Mouse (Mus musculus) cortical plate, adult 2 months (tissue): Measurements from ENCODE around the gene Gm10663.

Source experiments
- CTCF ChIP-seq: fragments of 200-500 bp; IDR thresholded peaks from 2 replicates; pipeline ENCODE4 v1.5.1; 2011; ENCODE audit warnings: mild to moderate bottlenecking, control low read depth, low read length; ENCODE audit not compliant: insufficient read depth; ENCODE audit errors: extremely low read depth
- POLR2A ChIP-seq: fragments of 200-500 bp; IDR thresholded peaks from 2 replicates; pipeline ENCODE4 v1.6.1; 2011; ENCODE audit warnings: mild to moderate bottlenecking, low read length, control low read depth; ENCODE audit not compliant: insufficient read depth; ENCODE audit errors: extremely low read depth

DNA sequence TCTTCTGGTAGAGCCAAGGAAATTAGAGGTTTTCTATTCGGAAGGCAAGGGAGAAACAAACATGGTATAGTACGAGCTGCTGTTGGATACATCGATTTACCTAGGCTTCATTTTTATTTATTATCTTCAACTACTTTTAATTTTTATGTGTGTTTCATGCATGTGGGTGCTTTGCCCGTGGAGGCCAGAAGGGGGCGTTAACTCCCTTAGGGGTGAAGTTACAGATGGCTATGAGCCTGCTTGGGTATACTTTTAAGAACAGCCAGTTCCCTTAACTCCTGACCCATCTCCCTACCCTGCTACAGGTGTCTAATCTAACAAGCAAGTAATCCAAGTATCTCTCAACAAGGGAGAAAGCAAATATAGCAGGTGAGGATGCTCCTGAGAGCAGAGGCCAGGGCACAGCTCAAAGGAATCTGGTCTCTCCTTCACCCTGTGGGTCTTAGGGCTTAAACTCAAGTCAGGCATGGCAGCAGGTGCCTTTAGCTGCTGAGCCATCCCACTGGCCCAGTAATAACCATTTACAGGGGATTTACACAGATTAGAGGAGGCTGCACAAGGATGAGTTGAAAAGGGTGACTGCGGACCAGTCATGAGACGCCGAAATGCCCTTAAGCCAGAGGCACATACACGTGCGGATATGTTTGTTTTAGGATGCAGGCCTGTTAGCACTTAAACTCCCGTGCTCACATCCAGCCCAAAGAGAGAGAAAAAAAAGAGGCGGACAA lies 45.7 kb upstream of the Gm10663 start:
- TF ChIP-seq POLR2A (no peak), CTCF (no peak)
